Mouse (Mus musculus) limb, embryonic 12.5 days (tissue): ENCODE measurements around the gene Hps4. TPM values are rescaled to one million over a fixed set of nuclear protein-coding genes. Genes with fewer than 3 reads are reported as not detected.

Source experiments
- ATAC-seq: fragments of 200-750 bp; cut with Nextera tagmentation; 2 replicates; pipeline ENCODE4 v1.8.0; 2017; ENCODE audit warnings: low read depth, moderate TSS enrichment; ENCODE audit not compliant: insufficient number of reproducible peaks, insufficient read depth, low FRiP score, low TSS enrichment
- H3K27ac ChIP-seq: fragments of 300-500 bp; sonication (generic); 2 replicates; pipeline ENCODE4 v1.5.1; 2016; ENCODE audit warnings: mild to moderate bottlenecking, moderate library complexity
- H3K27me3 ChIP-seq: fragments of 300-500 bp; sonication (generic); 2 replicates; pipeline ENCODE4 v1.6.1; 2016; ENCODE audit warnings: mild to moderate bottlenecking, moderate library complexity
- H3K36me3 ChIP-seq: fragments of 300-500 bp; sonication (generic); 2 replicates; pipeline ENCODE4 v1.6.1; 2016; ENCODE audit warnings: mild to moderate bottlenecking, moderate library complexity
- H3K4me1 ChIP-seq: fragments of 300-500 bp; sonication (generic); replicated peaks from 2 replicates; pipeline ENCODE4 v1.6.1; 2016
- H3K4me2 ChIP-seq: fragments of 300-500 bp; sonication (generic); 2 replicates; pipeline ENCODE4 v1.6.1; 2016; ENCODE audit warnings: mild to moderate bottlenecking, moderate library complexity
- H3K4me3 ChIP-seq: fragments of 300-500 bp; sonication (generic); replicated peaks from 2 replicates; pipeline ENCODE4 v1.5.1; 2016; ENCODE audit warnings: mild to moderate bottlenecking
- H3K9ac ChIP-seq: fragments of 300-500 bp; sonication (generic); replicated peaks from 2 replicates; pipeline ENCODE4 v1.6.1; 2016; ENCODE audit warnings: mild to moderate bottlenecking, moderate library complexity
- H3K9me3 ChIP-seq: fragments of 300-500 bp; sonication (generic); 2 replicates; pipeline ENCODE4 v1.6.1; 2016; ENCODE audit warnings: mild to moderate bottlenecking, moderate library complexity
- WGBS: fragments of 180-500 bp; shearing (Covaris S2); methylation state at CpG from one replicate; pipeline ENCODE4 v1.1.7; 2016; 5-methylcytosine and 5-hydroxymethylcytosine counted together
- polyA plus RNA-seq: library from polyadenylated mRNA; unstranded; fragments of >200 nt; fragmentation: Nextera tagmentation; extraction: Ambion mirVana; gene quantifications from 2 replicates; pipeline ENCODE4 v1.2.1, GENCODE M21; 2016

The Hps4 gene
- 40.1 and 44.9 TPM in 2 replicates for polyA plus RNA-seq

- H3K36me3 ChIP-seq = peaks cover 43% of the 10 kb centered on the region
- no peaks in the 10 kb centered on the region for H3K27me3 ChIP-seq
- H3K27ac ChIP-seq = peak within 1 kb of the TSS; percentile 45; the same call in 1 of the 2 replicates
- peak within 1 kb of the TSS; percentile 91 for H3K4me3 ChIP-seq
- no peaks in the 10 kb centered on the region for H3K9me3 ChIP-seq
- H3K9ac ChIP-seq = peak within 1 kb of the TSS; percentile 88
- peak within 1 kb of the TSS; percentile 83 for H3K4me2 ChIP-seq
- peaks cover 30% of the 10 kb centered on the region for H3K4me1 ChIP-seq
- WGBS = 2% methylated on average over 59 of the region's 64 CpGs
- ATAC-seq = 0 out of 2 replicates have a peak, but pooled peaks have one; percentile 27
These were observed at the start of gene Hps4, which contains the start of gene Srrd for GRCm38 (mm10) chr5:112342463-112343204. Gene Hps4 (plus strand): TSS chr5:112343083. Gene Srrd (minus strand): TSS chr5:112343040.

DNA sequence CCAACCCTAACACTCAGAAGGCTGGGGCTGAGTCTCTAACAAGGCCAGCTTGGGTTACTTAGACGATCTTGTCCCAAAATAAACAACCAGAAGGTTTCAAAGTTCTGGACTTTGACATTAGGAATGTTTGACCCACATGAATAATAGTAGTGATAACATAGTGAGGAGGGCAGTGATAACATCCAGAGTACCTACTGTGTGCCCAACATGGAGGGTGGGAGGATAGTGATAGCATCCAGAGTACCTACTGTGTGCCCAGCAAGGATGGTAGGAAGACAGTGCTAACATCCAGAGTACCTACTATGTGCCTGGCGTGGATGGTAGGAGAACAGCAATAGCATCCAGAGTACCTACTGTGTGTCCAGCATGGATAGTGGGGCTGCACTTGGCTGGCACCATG is 49.1 kb upstream of the Hps4 start:
- ATAC-seq = no peak
- Histone ChIP-seq H3K36me3 (no peaks in the 10 kb centered on the region), H3K27ac (no peak overlapping the region), H3K9ac (no peak overlapping the region), H3K4me3 (no peak overlapping the region), H3K4me1 (peaks cover 10% of the 10 kb centered on the region), H3K27me3 (no peaks in the 10 kb centered on the region), H3K4me2 (no peak overlapping the region), H3K9me3 (no peaks in the 10 kb centered on the region)
- 81% methylated on average over 2 of the region's 2 CpGs for whole genome bisulfite sequencing

DNA sequence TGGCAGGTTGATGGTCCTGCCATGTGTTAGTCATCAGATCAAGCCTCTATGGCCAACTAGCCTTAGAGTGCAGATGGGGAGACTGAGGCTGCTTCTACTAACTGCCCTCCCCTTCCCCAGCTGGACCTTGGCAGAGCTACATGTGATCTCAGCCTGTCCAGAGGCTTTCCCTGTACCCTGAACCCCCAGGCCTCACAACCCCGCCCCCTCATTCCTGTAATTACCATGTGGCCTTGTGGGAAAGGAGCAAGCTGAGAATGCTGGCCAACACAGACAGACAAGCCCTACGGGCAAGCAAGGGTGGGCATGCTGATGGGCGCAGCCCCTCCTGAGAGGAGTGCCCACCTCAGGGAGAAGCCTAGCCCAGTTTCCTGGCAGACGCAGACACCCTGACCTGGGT is 48.2 kb upstream of the Hps4 start:
- H3K27ac ChIP-seq = no peak overlapping the region
- WGBS = 75% methylated on average over 4 of the region's 4 CpGs
- ATAC-seq = no peak

GRCm38 (mm10) chr5:112295162-112295561 is 47.7 kb upstream of the Hps4 start:
- Histone ChIP-seq H3K27ac (no peak overlapping the region), H3K9me3 (no peaks in the 10 kb centered on the region), H3K4me2 (no peak overlapping the region), H3K4me3 (no peak overlapping the region), H3K36me3 (no peaks in the 10 kb centered on the region), H3K27me3 (no peaks in the 10 kb centered on the region), H3K9ac (no peak overlapping the region), H3K4me1 (peaks cover 10% of the 10 kb centered on the region)
- 49% methylated on average over 8 of the region's 8 CpGs for WGBS
- ATAC-seq = no peak

More for the DNA sequence above, 48.2 kb upstream of the Hps4 start:
- Histone ChIP-seq H3K9me3 (no peaks in the 10 kb centered on the region), H3K9ac (no peak overlapping the region), H3K36me3 (no peaks in the 10 kb centered on the region), H3K27me3 (no peaks in the 10 kb centered on the region), H3K4me2 (no peak overlapping the region), H3K4me1 (peaks cover 10% of the 10 kb centered on the region), H3K4me3 (no peak overlapping the region)

DNA sequence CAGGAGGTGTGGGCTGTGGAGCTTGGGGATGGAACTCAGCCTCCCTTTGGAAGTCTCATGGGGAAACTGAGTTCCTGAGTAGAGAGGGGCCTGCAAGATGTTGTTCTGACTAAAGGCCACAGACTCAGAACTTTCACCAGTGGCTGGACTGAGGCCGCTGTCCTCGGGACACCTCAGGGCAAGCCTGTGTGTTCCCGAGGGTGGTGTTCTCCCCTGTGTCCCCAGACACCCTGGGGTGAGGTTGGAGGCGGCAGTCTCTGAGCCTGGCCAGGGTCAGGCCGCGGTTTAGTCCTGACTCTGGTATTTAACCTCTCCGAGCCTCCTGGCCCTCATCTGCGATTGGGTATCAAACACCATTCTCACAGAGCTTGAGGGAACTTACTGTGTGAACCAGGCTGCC is 47.3 kb upstream of the Hps4 start:
- Histone ChIP-seq H3K36me3 (no peaks in the 10 kb centered on the region), H3K4me1 (peaks cover 10% of the 10 kb centered on the region), H3K4me3 (no peak overlapping the region), H3K9me3 (no peaks in the 10 kb centered on the region), H3K9ac (no peak overlapping the region), H3K27me3 (no peaks in the 10 kb centered on the region), H3K4me2 (no peak overlapping the region), H3K27ac (no peak overlapping the region)
- ATAC-seq = no peak
- WGBS = 66% methylated on average over 8 of the region's 8 CpGs

DNA sequence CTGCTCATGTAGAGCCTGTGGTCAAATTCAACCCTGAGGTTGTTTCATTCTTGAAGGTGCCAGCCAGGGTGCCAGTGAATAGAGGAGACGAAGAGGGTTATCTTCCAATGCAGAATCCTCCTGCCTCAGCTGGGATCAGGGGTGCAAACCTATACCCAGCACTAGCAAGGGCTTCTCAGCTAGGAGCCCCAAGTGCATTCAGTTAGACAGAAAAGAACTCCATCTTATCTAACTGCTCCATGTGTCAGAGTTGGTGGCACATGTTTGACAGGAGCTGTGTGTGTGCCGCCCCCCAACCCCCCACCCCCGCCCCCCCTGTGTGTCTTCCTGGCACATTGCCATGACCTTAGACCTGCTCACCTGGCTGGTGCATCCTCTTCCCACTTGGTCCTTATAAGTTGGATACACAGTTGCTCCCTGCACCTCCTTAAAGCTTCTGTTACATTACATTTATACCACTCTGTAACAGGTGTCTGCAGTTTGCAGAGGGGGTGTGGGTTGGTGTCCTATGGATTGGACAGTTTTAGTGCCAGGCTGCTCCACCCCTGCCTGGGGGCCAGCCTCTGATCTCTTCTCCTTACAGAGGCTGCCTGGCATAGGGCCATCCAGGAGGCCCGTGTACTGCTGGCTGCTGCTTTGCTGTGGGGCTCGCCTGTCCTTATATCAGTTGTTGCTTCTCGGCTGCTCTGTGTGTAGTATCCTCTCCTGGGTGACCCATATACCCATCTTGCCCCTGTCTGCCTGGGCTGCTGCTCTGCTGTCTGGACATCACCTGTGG is 46.3 kb upstream of the Hps4 start:
- Histone ChIP-seq H3K9ac (no peak overlapping the region), H3K36me3 (no peaks in the 10 kb centered on the region), H3K4me2 (no peak overlapping the region), H3K9me3 (no peaks in the 10 kb centered on the region), H3K4me1 (peaks cover 10% of the 10 kb centered on the region), H3K27ac (no peak overlapping the region), H3K27me3 (no peaks in the 10 kb centered on the region), H3K4me3 (no peak overlapping the region)
- no peak for ATAC-seq
- 78% methylated on average over 6 of the region's 6 CpGs for WGBS

GRCm38 (mm10) chr5:112297257-112297656 is 45.6 kb upstream of the Hps4 start:
- Histone ChIP-seq H3K4me2 (no peak overlapping the region), H3K27me3 (no peaks in the 10 kb centered on the region), H3K9me3 (no peaks in the 10 kb centered on the region), H3K4me3 (no peak overlapping the region), H3K27ac (no peak overlapping the region), H3K4me1 (peaks cover 10% of the 10 kb centered on the region), H3K9ac (no peak overlapping the region), H3K36me3 (no peaks in the 10 kb centered on the region)
- ATAC-seq = no peak
- WGBS = 80% methylated on average over 2 of the region's 2 CpGs

DNA sequence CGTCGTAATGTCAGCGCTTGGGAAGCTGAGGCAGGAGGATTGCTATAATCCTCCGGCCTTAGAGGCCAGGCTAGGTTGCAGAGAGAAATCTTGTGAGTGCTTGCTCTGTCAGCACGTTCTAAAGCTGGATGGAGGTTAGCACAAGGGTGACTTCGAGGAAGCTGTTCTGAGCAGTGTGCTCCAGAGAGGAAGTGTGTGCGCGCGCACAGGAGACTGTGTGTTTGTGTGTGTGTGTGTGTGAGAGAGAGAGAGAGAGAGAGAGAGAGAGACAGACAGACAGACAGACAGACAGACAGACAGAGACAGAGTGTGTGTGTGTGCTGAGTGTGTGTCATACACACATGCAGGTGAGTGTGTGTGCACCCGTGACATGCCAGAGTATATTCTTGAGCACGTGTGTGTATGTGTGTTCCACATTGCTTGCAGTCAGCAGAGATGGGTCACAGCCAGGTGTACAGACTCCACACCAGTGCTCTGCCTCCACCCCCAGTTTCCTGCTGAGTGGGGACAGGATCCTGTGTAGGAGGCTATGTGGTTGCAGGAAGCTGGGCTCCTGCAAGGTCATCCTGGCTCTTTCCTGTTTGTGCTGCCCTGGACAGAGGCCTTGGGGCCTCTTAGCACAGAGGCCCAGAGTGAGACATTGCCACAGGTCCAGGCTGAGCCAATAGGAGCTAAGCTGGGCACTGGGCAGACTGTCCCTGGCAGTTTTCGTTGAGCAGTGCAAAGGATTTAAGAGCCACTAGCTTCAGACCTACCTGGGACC is 44.5 kb upstream of the Hps4 start:
- H3K27ac ChIP-seq = 0 out of 2 replicates have a peak overlapping the region, but pooled peaks have one; percentile 17
- 87% methylated on average over 12 of the region's 12 CpGs for WGBS

DNA sequence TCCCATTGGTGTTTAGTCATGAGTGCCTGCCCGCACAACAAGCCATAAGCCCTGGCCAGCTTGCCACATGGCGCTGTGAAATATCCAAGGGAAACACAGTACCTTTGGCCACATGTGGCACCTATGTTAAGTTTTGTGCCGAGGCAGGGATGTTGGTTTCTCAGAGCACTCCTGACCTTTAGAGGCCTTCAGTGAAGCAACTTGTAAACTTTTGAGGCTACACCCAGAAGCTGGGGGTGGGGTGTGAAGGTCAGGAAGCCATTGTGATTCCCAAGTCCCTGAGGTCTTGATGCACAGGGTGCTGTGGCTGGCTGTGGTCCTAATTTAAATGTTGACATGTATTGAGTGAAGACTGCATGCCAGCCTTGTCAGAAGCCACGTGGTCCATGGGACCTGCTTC is 43.5 kb upstream of the Hps4 start:
- Histone ChIP-seq H3K36me3 (0 out of 2 replicates have a peak, but pooled peaks cover 4% of the 10 kb centered on the region), H3K4me3 (no peak overlapping the region), H3K9ac (no peak overlapping the region), H3K27ac (0 out of 2 replicates have a peak overlapping the region, but pooled peaks have one; percentile 17), H3K27me3 (no peaks in the 10 kb centered on the region), H3K4me1 (peaks cover 10% of the 10 kb centered on the region), H3K9me3 (no peaks in the 10 kb centered on the region), H3K4me2 (no peak overlapping the region)
- ATAC-seq = no peak
- WGBS = 81% methylated on average over 4 of the region's 4 CpGs

More for the DNA sequence above, 44.5 kb upstream of the Hps4 start:
- no peak overlapping the region for H3K9ac ChIP-seq
- H3K36me3 ChIP-seq = no peaks in the 10 kb centered on the region
- 0 out of 2 replicates have a peak, but pooled peaks have one; percentile 57 for ATAC-seq
- H3K9me3 ChIP-seq = no peaks in the 10 kb centered on the region
- H3K27me3 ChIP-seq = no peaks in the 10 kb centered on the region
- H3K4me3 ChIP-seq = no peak overlapping the region
- H3K4me2 ChIP-seq = no peak overlapping the region
- peaks cover 10% of the 10 kb centered on the region for H3K4me1 ChIP-seq

DNA sequence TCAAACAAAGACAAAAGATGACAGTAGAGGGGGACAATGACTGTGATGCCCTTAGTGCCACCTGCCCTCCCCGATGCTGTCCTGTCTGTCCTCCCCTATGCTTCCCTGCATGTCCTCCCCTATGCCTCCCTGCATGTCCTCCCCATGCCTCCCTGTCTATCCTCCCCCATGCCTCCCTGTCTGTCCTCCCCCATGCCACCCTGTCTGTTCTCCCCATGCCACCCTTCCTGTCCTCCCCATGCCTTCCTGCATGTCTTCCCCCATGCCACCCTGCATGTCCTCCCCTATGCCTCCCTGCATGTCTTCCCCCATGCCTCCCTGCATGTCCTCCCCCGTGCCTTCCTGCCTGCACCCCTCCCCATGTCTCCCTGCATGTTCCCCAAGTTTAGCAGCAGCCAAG is 42.8 kb upstream of the Hps4 start:
- no peak overlapping the region for H3K9ac ChIP-seq
- H3K27me3 ChIP-seq = no peaks in the 10 kb centered on the region
- peaks cover 3% of the 10 kb centered on the region; the same call in 1 of the 2 replicates for H3K4me1 ChIP-seq
- no peak overlapping the region for H3K4me2 ChIP-seq
- no peak for ATAC-seq
- WGBS = 93% methylated on average over 2 of the region's 2 CpGs
- H3K36me3 ChIP-seq = peaks cover 4% of the 10 kb centered on the region; the same call in 1 of the 2 replicates
- no peak overlapping the region for H3K4me3 ChIP-seq
- H3K27ac ChIP-seq = no peak overlapping the region
- no peaks in the 10 kb centered on the region for H3K9me3 ChIP-seq
